Mouse (Mus musculus) kidney, postnatal 36 days (tissue): ENCODE results near the gene Cldn22.
"Not testable (repeated sequence)": the region's sequence is repeated elsewhere in the genome, so short reads cannot be mapped to it uniquely, and the experiment has no call there.

Experiments
- DNase-seq, 2 experiments: peaks; one replicate each; pipeline ENCODE4 v3.0.0; 2021 to 2022; ENCODE audit warnings: mixed read lengths in 2 of 2

Cldn22 gene

DNA sequence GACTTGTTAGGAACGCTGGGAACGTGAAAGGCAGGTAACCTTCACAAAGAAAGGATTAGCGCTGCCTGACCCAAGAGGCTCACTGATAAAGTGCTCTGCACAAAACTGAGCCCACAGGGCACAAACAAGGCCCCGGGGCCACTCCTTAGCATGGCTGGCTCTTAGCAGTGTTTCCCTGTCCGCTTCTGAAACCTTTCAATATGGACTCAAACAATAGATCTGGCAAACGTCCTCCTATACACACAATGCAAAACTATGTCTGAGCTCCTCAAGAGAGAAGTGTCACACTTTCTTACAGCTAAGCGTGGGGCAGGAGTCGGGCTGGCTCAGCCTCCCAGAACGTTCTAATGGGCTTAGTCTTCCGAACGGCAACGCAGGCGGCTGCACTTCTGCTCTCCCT, at the start of gene Cldn22:
TSS of gene Cldn22 (plus strand) at position 301 of the 400 bp plus-strand sequence.
- no peak for DNase-seq

- no peak for DNase-seq
These were observed 46.9 kb upstream of the Cldn22 start for GRCm38 (mm10) chr8:47777415-47777814.

DNA sequence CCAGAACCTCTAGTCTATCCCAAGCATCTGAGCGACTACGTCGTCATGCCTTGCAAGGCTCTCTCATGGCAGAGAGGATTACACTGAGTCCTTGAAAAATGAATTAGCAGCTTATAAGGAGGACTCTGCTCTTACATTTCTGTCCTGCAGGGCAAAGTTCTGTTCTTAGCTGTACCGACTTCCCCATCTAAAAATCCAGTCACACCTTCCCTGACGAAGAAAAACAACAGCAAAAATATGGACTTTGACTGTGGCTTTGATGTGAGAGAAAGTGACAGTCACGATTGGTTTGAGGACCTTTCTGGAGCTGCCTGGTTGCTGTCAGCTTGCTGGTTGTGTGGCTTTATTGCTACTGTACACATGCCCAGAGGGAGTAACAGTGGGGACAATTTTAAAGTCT, 44.7 kb upstream of the Cldn22 start:
- peak in 1 of 2 experiments; percentile 31 for DNase-seq

DNA sequence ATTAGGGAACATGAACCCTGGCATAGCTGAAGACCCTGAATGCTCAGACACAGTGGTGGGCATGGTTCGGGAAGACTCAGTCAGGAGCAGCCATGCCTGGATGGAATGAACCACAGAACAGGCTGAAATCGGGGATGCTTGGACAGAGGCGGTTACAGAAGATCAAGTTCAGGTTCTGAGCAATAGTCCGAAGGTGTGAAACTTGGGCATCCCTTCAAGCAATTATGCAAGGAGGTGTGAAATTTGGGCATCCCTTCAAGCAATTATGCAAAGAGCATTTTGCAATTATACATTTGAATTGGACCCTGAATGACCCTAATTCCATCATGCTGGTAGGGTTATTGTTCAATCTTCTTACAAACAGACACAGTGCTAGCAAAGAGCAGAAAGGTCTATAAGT, 42.4 kb upstream of the Cldn22 start:
- peak in 1 of 2 experiments; percentile 58 for DNase-seq

DNA sequence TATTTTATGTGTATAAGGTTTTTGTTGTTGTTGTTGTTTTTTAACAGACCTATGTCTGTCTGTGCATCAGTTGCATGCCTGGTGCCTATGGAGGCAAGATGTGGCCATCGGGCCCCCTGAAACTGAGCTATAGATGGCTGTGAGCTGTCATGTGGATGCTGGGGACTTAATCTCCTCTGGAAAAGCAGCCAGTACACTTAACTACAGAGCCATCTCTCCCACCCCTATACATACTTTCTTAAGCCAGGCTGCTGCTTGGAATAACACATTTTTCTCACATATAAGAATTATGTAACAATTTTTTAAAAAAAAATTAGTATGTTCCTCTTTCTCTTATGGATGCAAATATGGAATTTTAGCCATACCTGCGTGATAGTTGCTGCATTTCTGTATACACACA, 40.7 kb upstream of the Cldn22 start:
- no peak for DNase-seq

DNA sequence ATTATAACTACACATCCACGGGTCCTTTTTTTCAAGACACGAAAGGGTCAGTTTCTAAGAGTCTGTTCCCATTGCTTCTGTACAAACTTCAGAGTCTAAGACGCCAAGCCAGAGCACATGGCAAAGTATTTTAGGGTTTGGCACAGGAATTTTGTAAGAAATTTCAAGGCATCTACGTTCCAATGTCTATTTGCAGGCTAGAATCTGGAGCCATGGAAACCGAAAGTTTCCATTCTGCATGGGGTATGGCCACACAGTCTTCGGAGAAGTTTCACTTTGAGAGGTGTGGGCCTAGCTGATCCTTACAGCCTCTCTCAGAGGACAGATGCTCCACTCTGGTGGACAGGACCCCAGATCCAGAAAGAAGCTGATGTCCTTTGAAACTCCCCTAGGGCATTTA, 40.3 kb upstream of the Cldn22 start:
- no peak for DNase-seq

GRCm38 (mm10) chr8:47784436-47784835, 39.8 kb upstream of the Cldn22 start:
- DNase-seq, result no peak

DNA sequence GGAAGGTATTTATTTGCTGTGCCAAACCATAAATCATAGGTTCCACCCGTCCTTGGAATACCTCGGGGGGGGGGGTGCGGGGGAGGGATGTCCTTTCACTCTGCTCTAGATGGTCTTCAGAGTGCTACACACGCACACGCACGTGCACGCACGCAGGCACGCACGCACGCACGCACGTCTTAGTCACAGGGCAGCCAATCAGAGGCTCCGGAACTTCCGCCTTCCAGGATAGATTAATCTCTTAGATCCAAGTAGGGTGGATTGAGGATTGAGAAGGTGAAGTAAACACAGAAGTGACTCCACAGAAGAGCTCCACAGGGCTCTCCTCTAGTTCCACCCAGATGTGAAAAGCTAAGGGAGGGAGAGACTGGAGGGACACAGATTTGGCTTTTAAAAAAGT, 38.0 kb upstream of the Cldn22 start:
- no peak for DNase-seq

GRCm38 (mm10) chr8:47787705-47788104, 36.6 kb upstream of the Cldn22 start:
- no peak for DNase-seq

DNA sequence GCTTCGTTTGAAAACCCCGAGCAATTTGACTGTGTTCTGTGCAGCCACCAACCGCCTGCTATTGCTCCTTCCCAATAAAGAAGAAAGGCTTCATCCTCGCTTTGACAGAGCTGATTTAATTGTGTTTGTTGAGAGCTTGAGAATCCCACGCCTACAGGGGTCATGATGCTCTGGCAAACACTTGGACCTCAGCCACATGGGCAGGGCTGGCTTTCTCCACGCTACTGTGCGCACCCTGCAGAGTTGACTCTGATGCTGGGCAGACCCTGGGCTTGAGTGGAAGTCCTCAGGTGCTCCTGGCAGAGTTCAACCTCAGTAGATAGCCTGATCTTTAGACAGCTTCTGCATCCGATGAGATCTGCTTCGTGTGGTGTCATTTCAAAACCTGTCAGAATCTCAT, 32.3 kb upstream of the Cldn22 start:
- no peak for DNase-seq

DNA sequence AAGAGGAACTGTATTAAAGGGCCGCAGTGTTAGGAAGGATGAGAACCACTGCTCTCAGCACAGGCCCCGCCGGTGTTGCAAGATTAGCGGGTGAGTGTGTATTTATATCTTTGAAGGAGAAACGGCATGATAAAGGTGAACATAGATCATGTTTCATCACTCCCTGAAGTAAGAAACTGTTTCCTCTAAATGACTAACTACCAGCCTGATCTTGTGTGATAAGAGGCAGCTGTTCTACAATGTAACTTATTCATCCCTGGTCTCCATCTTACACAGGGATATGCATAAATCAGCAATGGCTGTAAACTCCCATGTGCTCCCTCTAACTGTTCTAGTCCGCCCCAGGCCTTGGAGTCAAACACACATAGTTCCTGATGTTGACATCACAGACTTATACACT, 24.8 kb upstream of the Cldn22 start:
- no peak for DNase-seq

DNA sequence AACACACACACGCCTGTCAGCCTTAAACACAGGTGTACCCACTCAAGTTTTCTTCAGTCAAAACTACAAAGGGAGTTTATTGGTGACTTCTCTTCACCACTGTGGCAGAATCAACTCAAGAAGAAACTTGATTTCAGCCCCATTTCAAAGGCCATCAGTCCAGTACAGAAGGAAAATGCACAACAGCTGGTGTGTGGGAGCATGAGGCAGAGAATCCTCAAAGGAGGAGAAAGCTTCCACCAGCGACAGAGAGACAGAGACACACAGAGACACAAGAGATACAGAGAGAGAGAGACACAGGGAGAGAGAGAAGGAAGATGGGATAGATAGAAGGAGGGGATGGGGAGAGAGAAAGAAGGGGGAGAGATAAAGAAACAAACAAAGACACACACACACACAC, 21.9 kb upstream of the Cldn22 start:
- no peak for DNase-seq

- no peak for DNase-seq
These were observed 20.0 kb upstream of the Cldn22 start for GRCm38 (mm10) chr8:47804262-47804661.

GRCm38 (mm10) chr8:47809970-47810665, 14.2 kb upstream of the Cldn22 start:
- no peak for DNase-seq

GRCm38 (mm10) chr8:47810666-47811015, 13.6 kb upstream of the Cldn22 start:
- DNase-seq, result no peak

DNA sequence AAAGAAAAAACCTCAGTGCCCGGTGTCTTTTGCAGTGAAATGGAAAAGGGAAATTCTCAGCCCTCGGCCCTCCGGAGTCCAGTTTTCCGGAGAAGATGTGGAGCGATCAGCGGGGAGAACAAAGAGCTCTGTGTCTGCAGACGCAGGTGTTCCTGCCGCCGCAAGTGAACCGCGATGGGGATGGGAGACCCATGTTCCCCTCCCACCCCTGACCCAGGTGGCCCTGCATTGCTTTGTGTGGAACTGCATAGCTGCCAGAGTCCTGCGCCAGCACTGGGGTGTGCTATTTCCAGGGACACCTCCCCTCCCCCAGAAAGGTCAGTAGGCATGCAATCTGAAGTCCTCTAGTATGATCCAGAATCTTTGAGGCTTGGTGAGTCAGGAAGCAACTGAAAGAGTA, 13.1 kb upstream of the Cldn22 start:
- no peak for DNase-seq

- DNase-seq, result no peak
These were observed 5.2 kb upstream of the Cldn22 start for GRCm38 (mm10) chr8:47819034-47819433.

GRCm38 (mm10) chr8:47820914-47821772, 3.1 kb upstream of the Cldn22 start:
- DNase-seq, result peak; percentile 39 to 48

DNA sequence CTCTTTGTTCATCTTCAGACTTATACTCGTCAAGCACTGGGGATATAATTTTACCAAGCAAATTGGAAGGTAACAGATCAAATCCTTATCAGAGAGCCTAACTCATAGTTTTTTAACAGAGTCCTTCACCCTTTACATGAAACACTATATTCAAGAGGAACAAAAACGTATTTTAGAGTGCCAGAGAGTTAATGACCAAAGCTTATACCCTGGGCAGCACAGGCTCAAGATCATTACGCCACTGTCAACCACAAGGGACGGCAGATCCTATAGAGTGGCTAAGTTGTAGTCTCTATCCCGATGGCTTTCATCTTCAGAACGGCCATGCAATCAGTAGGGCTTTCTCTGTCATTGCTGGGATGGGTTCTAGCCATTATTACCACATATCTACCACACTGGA, 2.4 kb upstream of the Cldn22 start, which contains the start of gene Cldn24:
TSS of gene Cldn24 (plus strand) at position 301 of the 400 bp plus-strand sequence.
- DNase-seq, result no peak

DNA sequence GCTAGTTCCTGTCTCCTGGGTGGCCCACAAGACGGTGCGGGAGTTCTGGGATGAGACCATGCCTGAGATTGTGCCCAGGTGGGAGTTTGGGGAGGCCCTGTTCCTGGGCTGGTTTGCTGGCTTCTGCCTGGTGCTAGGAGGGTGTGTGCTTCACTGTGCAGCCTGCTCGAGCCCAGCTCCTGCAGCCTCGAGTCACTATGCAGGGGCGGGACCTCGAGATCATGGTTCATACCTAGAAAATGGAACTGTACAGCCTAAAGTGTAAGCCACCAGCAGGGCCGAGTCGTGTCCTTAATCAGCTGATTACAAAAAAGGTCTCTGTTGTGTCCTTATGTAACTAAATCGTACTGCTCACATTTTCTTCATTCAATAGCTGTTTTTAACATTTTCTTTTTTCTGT, 1.7 kb upstream of the Cldn22 start:
- not testable (repeated sequence) for DNase-seq

GRCm38 (mm10) chr8:47823777-47824176, 505 bp upstream of the Cldn22 start:
- DNase-seq, result no peak

DNA sequence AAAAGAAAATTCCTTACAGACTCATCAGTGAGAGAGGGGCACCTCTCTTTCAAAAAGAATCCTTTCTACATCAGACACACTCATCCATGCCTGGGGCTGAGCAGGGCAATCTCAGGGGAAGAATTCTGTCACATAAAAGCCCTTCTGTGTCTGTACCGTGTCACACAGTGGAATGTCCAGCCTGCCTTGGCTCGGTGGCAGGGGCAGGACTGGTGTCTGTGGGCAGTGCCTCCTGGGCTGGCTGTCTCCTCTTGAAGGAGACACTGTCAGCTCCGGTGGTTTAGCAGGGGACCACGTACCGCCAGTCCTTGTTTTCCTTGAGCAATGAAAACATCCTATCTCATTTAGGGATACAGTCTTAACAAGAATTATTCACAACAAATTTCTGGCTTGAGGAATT, 1.3 kb downstream of the Cldn22 start:
- no peak for DNase-seq

GRCm38 (mm10) chr8:47826911-47827310, 2.6 kb downstream of the Cldn22 start:
- peak in 1 of 2 experiments; percentile 41 for DNase-seq

- DNase-seq, result no peak
These were observed 8.3 kb downstream of the Cldn22 start for GRCm38 (mm10) chr8:47832616-47833015.
